Mouse (Mus musculus) embryonic facial prominence, embryonic 13.5 days (tissue): ENCODE measurements around the gene Acap2. TPM values are rescaled to one million over a fixed set of nuclear protein-coding genes. Genes with fewer than 3 reads are reported as not detected.

ENCODE experiments used
- ATAC-seq: fragments of 200-750 bp; cut with Nextera tagmentation; 2 replicates; pipeline ENCODE4 v1.8.0; 2017; ENCODE audit warnings: low read depth; ENCODE audit not compliant: insufficient number of reproducible peaks, insufficient read depth, low FRiP score, low TSS enrichment
- H3K27ac ChIP-seq: fragments of 300-500 bp; sonication (generic); 2 replicates; pipeline ENCODE4 v1.5.1; 2015; ENCODE audit warnings: moderate library complexity, mild to moderate bottlenecking, inconsistent platforms
- H3K27me3 ChIP-seq: fragments of 300-500 bp; sonication (generic); 2 replicates; pipeline ENCODE4 v1.6.1; 2015; ENCODE audit warnings: mild to moderate bottlenecking, inconsistent platforms
- H3K36me3 ChIP-seq: fragments of 300-500 bp; sonication (generic); 2 replicates; pipeline ENCODE4 v1.6.1; 2015; ENCODE audit warnings: mild to moderate bottlenecking, inconsistent platforms
- H3K4me1 ChIP-seq: fragments of 300-500 bp; sonication (generic); 2 replicates; pipeline ENCODE4 v1.6.1; 2015; ENCODE audit warnings: inconsistent platforms
- H3K4me2 ChIP-seq: fragments of 300-500 bp; sonication (generic); 2 replicates; pipeline ENCODE4 v1.6.1; 2015; ENCODE audit warnings: moderate library complexity, mild to moderate bottlenecking, inconsistent platforms
- H3K4me3 ChIP-seq: fragments of 300-500 bp; sonication (generic); 2 replicates; pipeline ENCODE4 v1.5.1; 2015; ENCODE audit warnings: mild to moderate bottlenecking, inconsistent platforms
- H3K9ac ChIP-seq: fragments of 300-500 bp; sonication (generic); 2 replicates; pipeline ENCODE4 v1.6.1; 2015; ENCODE audit warnings: mild to moderate bottlenecking, inconsistent platforms
- H3K9me3 ChIP-seq: fragments of 300-500 bp; sonication (generic); 2 replicates; pipeline ENCODE4 v1.6.1; 2016; ENCODE audit warnings: inconsistent platforms
- WGBS: fragments of 180-500 bp; shearing (Covaris S2); methylation state at CpG from one replicate; pipeline ENCODE4 v1.1.7; 2015; ENCODE audit warnings: mixed read lengths; 5-methylcytosine and 5-hydroxymethylcytosine counted together
- polyA plus RNA-seq: library from polyadenylated mRNA; unstranded; fragments of >200 nt; fragmentation: Nextera tagmentation; extraction: Ambion mirVana; gene quantifications from 2 replicates; pipeline ENCODE4 v1.2.1, GENCODE M21; 2015

Acap2 gene
- polyA plus RNA-seq, 1 experiment from 2014 or later = 22.6 TPM

GRCm38 (mm10) chr16:31204216-31204615 is 3.2 kb upstream of the Acap2 start:
- Histone ChIP-seq H3K36me3 (no peaks in the 10 kb centered on the region), H3K27me3 (no peaks in the 10 kb centered on the region), H3K4me2 (no peak overlapping the region), H3K9me3 (no peaks in the 10 kb centered on the region), H3K9ac (no peak overlapping the region), H3K27ac (no peak overlapping the region), H3K4me3 (no peak overlapping the region), H3K4me1 (peaks cover 3% of the 10 kb centered on the region)
- WGBS = 69% methylated on average over 1 of the region's 1 CpGs
- ATAC-seq = no peak

DNA sequence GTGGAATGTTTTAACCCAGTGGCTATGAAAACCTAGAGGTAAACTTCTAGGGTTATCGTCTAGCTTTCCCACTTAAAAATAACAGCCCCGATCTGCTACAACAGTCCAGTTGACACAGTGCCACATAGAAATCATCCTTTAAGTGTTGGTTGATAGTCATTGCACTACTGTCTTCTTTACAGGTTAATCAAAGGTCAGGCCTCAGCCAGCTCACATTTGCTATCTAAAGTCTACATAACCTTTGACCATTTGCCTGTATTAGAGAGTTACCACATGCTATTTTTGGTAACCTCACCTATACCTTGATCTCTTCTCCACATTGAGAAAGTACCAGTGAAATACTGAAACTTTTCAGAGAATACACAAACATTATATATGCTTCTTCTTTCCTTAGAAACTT is 659 bp upstream of the Acap2 start:
- no peak for ATAC-seq
- Histone ChIP-seq H3K27ac (peak overlapping the region; percentile 91; the same call in 1 of the 2 replicates), H3K9me3 (no peaks in the 10 kb centered on the region), H3K36me3 (no peaks in the 10 kb centered on the region), H3K9ac (no peak overlapping the region), H3K4me2 (peak overlapping the region; percentile 77), H3K27me3 (no peaks in the 10 kb centered on the region), H3K4me3 (peak overlapping the region; percentile 90; the same call in 1 of the 2 replicates), H3K4me1 (peaks cover 17% of the 10 kb centered on the region)
- WGBS = 78% methylated on average over 2 of the region's 2 CpGs

DNA sequence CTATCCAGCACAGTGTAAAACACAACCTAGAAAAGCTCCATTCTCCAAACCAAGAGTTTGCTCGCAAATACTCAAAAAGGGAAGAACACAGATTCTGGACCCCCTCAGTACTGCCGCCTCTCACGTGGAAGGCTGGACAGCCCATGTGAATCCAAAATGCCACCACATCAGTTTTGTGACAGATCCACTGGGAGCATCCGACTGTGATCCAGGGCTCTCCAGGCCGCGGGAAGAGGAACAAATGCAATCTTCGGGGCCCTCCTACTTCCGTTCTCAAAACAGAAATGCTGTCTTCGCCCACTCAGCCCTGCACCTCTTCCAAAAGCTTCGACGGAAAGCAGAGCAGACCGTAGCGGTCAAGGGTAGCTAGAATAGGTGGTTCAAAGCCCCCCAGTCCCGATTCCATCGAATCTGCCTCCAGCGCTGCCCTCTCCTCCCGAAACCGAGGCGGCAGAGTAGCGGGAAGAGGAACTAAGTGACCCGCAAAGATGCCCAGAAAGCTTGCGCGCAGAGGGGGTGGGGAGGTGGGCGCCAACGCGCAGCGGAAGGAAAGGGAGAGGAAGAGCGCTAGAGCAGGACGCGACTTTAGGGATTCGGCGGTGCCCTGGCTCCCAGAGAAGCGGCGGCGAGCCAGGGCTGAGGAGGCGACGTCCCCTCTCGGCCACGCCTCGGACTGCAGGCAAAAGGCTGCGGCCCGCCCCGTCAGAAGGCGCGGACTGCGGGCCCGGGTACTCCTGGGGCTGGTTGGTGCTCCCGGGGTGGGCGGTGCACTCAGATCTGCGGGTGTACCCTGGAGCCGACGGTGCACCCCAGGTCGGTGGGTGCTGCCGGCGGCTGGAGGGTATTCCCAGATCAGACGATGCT is 887 bp downstream of the Acap2 start:
- WGBS = under 1% methylated on average over 56 of the region's 56 CpGs

GRCm38 (mm10) chr16:31199591-31199925 is 1.5 kb downstream of the Acap2 start:
- Histone ChIP-seq H3K27ac (peak overlapping the region; percentile 91), H3K36me3 (no peaks in the 10 kb centered on the region), H3K9me3 (no peaks in the 10 kb centered on the region), H3K4me3 (peak overlapping the region; percentile 90), H3K9ac (peak overlapping the region; percentile 91), H3K4me2 (peak overlapping the region; percentile 77), H3K4me1 (peaks cover 17% of the 10 kb centered on the region), H3K27me3 (no peaks in the 10 kb centered on the region)
- WGBS = 1% methylated on average over 14 of the region's 14 CpGs
- ATAC-seq = no peak

More for the DNA sequence above, 887 bp downstream of the Acap2 start:
- Histone ChIP-seq H3K9ac (peak overlapping the region; percentile 91), H3K4me3 (peak overlapping the region; percentile 90), H3K36me3 (no peaks in the 10 kb centered on the region), H3K4me2 (peak overlapping the region; percentile 77), H3K4me1 (peaks cover 17% of the 10 kb centered on the region), H3K27me3 (no peaks in the 10 kb centered on the region), H3K9me3 (no peaks in the 10 kb centered on the region), H3K27ac (peak overlapping the region; percentile 91)
- peak; percentile 22; the same call in 1 of the 2 replicates for ATAC-seq

DNA sequence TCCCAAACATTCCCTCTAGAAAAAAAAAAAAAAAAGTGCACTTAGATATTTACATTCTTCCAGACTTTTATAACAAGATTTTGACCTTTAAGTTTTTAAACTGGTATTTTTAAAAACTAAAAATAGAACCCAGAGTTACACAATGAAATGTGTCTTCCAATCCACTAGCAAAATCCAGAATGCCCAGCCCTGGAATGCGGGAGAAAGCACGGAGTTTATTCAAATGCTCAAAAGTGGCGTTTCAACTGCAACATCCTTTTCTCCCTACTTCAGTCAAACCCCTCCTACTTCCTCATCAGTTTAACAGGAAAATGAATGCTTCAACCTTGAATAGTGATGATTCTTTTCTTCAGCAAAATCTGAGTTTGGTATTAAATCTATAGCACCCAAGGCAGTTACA is 4.1 kb downstream of the Acap2 start:
- 53% methylated on average over 3 of the region's 3 CpGs for WGBS
- no peak overlapping the region for H3K9ac ChIP-seq
- H3K27ac ChIP-seq = no peak overlapping the region
- no peak overlapping the region for H3K4me2 ChIP-seq
- H3K9me3 ChIP-seq = no peaks in the 10 kb centered on the region
- H3K4me3 ChIP-seq = no peak overlapping the region
- peaks cover 30% of the 10 kb centered on the region for H3K4me1 ChIP-seq
- no peaks in the 10 kb centered on the region for H3K27me3 ChIP-seq
- no peaks in the 10 kb centered on the region for H3K36me3 ChIP-seq
- ATAC-seq = no peak

DNA sequence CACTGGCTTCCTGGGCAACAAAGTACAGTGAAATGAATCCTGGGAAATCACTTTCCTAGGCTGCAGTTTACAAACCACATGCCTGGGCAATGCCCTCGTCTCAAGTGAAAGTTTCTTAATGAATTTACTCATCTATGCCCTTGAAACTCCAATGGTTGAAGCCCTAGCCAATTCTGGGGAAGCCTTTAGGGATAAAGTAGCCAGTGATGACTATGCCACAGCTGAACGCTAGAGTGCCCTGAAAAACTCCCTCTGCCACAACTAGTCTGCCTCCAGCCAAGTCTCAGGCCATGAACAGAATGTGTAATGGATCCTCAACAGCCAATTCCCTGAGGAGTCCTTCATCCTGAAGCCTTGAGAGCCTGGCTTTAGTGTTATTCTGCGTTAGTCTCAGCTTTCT is 8.5 kb downstream of the Acap2 start:
- H3K4me1 ChIP-seq = peaks cover 24% of the 10 kb centered on the region
- no peak overlapping the region for H3K4me3 ChIP-seq
- ATAC-seq = no peak
- no peaks in the 10 kb centered on the region for H3K9me3 ChIP-seq
- H3K36me3 ChIP-seq = no peaks in the 10 kb centered on the region
- H3K4me2 ChIP-seq = no peak overlapping the region
- H3K27ac ChIP-seq = 0 out of 2 replicates have a peak overlapping the region, but pooled peaks have one; percentile 4
- H3K9ac ChIP-seq = no peak overlapping the region
- WGBS = 63% methylated on average over 3 of the region's 3 CpGs
- no peaks in the 10 kb centered on the region for H3K27me3 ChIP-seq

DNA sequence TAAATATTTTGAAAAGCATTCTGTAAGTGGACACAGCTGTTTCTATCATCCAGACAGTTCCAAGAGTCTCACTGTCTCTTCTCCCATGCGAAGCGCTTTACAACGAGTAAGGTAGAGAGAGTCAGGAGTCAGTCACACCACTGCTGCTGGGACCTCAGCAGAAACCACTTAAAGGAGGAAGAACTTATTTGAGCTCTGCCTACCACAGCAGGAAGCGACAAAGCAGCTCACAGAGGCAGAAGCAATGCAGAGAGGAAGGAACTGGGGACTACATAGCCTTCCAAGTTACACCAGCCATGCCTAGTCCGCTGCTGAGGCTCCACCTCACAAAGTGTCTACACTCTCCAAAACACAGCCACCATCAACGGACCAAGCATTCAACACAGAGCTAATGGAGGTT is 9.2 kb downstream of the Acap2 start:
- Histone ChIP-seq H3K27me3 (no peaks in the 10 kb centered on the region), H3K4me2 (peak overlapping the region; percentile 27; the same call in 1 of the 2 replicates), H3K9me3 (no peaks in the 10 kb centered on the region), H3K36me3 (no peaks in the 10 kb centered on the region), H3K4me1 (peaks cover 26% of the 10 kb centered on the region), H3K4me3 (no peak overlapping the region), H3K27ac (peak overlapping the region; percentile 77), H3K9ac (peak overlapping the region; percentile 44; the same call in 1 of the 2 replicates)
- WGBS = 53% methylated on average over 6 of the region's 6 CpGs
- ATAC-seq = no peak

DNA sequence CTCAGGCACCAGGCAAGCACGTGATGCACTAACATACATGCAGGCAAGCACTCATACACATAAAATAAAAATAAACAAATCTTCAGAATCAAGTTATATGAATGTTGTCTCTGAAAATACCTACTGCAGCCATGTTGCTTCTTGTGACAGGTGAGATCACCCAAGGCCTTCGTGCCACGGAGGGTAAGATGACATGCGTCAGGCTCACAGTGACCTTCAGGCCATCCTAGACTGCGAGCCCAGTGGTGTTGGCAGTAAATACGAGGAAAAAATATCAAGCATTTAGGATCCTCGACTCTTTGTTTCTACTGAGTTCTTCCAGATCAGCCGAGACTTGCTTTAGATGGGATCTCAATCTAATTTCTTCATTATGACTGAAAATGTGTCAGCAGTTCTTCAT is 10.6 kb downstream of the Acap2 start:
- Histone ChIP-seq H3K27me3 (no peaks in the 10 kb centered on the region), H3K27ac (no peak overlapping the region), H3K4me2 (no peak overlapping the region), H3K9ac (no peak overlapping the region), H3K4me1 (peaks cover 32% of the 10 kb centered on the region), H3K4me3 (no peak overlapping the region), H3K9me3 (no peaks in the 10 kb centered on the region), H3K36me3 (no peaks in the 10 kb centered on the region)
- no peak for ATAC-seq
- 85% methylated on average over 8 of the region's 8 CpGs for WGBS

DNA sequence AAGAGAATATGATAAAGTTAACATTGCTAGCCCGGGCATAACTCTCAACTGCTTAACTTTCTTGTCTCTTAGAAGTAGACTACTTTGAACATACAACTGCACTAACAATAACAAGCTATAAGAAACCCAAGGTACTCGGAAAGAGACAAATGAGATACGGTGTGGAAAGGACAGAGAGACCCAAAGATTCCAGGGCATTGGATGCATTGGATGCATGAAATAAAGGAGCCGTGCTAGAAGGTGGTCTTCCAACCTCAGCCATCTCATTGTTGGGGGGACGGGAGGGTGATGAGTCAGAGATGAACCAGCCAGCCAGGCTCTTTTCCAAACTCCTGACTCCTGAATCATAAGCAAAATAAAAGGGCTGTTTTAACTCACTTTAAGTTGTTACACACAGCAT is 11.8 kb downstream of the Acap2 start:
- H3K27me3 ChIP-seq = no peaks in the 10 kb centered on the region
- no peak overlapping the region for H3K27ac ChIP-seq
- no peak overlapping the region for H3K4me3 ChIP-seq
- no peaks in the 10 kb centered on the region for H3K9me3 ChIP-seq
- ATAC-seq = no peak
- no peak overlapping the region for H3K9ac ChIP-seq
- no peak overlapping the region for H3K4me2 ChIP-seq
- peaks cover 37% of the 10 kb centered on the region for H3K4me1 ChIP-seq
- H3K36me3 ChIP-seq = no peaks in the 10 kb centered on the region
- WGBS = 91% methylated on average over 5 of the region's 5 CpGs

- WGBS = 72% methylated on average over 2 of the region's 2 CpGs
- peaks cover 41% of the 10 kb centered on the region for H3K4me1 ChIP-seq
- no peak overlapping the region for H3K9ac ChIP-seq
- H3K9me3 ChIP-seq = no peaks in the 10 kb centered on the region
- no peak overlapping the region for H3K4me3 ChIP-seq
- no peaks in the 10 kb centered on the region for H3K36me3 ChIP-seq
- H3K27me3 ChIP-seq = no peaks in the 10 kb centered on the region
- H3K27ac ChIP-seq = no peak overlapping the region
- no peak overlapping the region for H3K4me2 ChIP-seq
- no peak for ATAC-seq
These were observed 12.2 kb downstream of the Acap2 start for GRCm38 (mm10) chr16:31188799-31189198.

- no peak overlapping the region for H3K4me3 ChIP-seq
- H3K27me3 ChIP-seq = no peaks in the 10 kb centered on the region
- no peak for ATAC-seq
- 74% methylated on average over 6 of the region's 6 CpGs for WGBS
- H3K4me2 ChIP-seq = no peak overlapping the region
- H3K36me3 ChIP-seq = no peaks in the 10 kb centered on the region
- no peaks in the 10 kb centered on the region for H3K9me3 ChIP-seq
- H3K27ac ChIP-seq = no peak overlapping the region
- H3K9ac ChIP-seq = no peak overlapping the region
- peaks cover 44% of the 10 kb centered on the region for H3K4me1 ChIP-seq
These were observed 12.8 kb downstream of the Acap2 start for GRCm38 (mm10) chr16:31188270-31188669.

GRCm38 (mm10) chr16:31187192-31187591 is 13.9 kb downstream of the Acap2 start:
- H3K9me3 ChIP-seq = no peaks in the 10 kb centered on the region
- no peak overlapping the region for H3K4me2 ChIP-seq
- no peak overlapping the region for H3K9ac ChIP-seq
- H3K27me3 ChIP-seq = no peaks in the 10 kb centered on the region
- H3K4me1 ChIP-seq = peaks cover 42% of the 10 kb centered on the region
- no peaks in the 10 kb centered on the region for H3K36me3 ChIP-seq
- 67% methylated on average over 1 of the region's 1 CpGs for WGBS
- H3K4me3 ChIP-seq = no peak overlapping the region
- ATAC-seq = no peak
- H3K27ac ChIP-seq = no peak overlapping the region
